Mouse (Mus musculus) gastrocnemius, postnatal 25 days (tissue): ENCODE measurements around the gene Spsb4. TPM values are rescaled to one million over a fixed set of nuclear protein-coding genes. Genes with fewer than 3 reads are reported as not detected.

ENCODE experiments used
- DNase-seq: peaks from one replicate; pipeline ENCODE4 v3.0.0; 2022
- total RNA-seq, 2 experiments: library from RNA; stranded (reverse); gene quantifications; 1 replicate in 1 of 2; 2 replicates in 1 of 2; pipeline ENCODE4 v1.2.3; 2021

The Spsb4 gene
- total RNA-seq, 2 experiments from 2014 or later: 2.9 to 4.1 TPM

GRCm38 (mm10) chr9:97017121-97017810 lies 1.4 kb downstream of the Spsb4 start:
- no peak for DNase-seq

- no peak for DNase-seq
These were observed 2.9 kb downstream of the Spsb4 start for GRCm38 (mm10) chr9:97015751-97016150.

GRCm38 (mm10) chr9:97013698-97014097 lies 4.9 kb downstream of the Spsb4 start:
- no peak for DNase-seq

- DNase-seq: no peak
These were observed 5.5 kb downstream of the Spsb4 start for GRCm38 (mm10) chr9:97013153-97013552.

GRCm38 (mm10) chr9:97011454-97012195 lies 7.0 kb downstream of the Spsb4 start:
- peak; percentile 22 for DNase-seq

GRCm38 (mm10) chr9:97010447-97010846 lies 8.2 kb downstream of the Spsb4 start:
- no peak for DNase-seq

- DNase-seq: no peak
These were observed 13.9 kb downstream of the Spsb4 start for GRCm38 (mm10) chr9:97004726-97005125.

- DNase-seq: no peak
These were observed 15.5 kb downstream of the Spsb4 start for GRCm38 (mm10) chr9:97003173-97003572.

GRCm38 (mm10) chr9:97002654-97003053 lies 16.0 kb downstream of the Spsb4 start:
- DNase-seq: no peak

GRCm38 (mm10) chr9:97002025-97002424 lies 16.6 kb downstream of the Spsb4 start:
- no peak for DNase-seq

GRCm38 (mm10) chr9:97001458-97001857 lies 17.2 kb downstream of the Spsb4 start:
- DNase-seq: no peak

- DNase-seq: no peak
These were observed 22.9 kb downstream of the Spsb4 start for GRCm38 (mm10) chr9:96995717-96996116.

- no peak for DNase-seq
These were observed 23.9 kb downstream of the Spsb4 start for GRCm38 (mm10) chr9:96994733-96995132.

GRCm38 (mm10) chr9:96991118-96991517 lies 27.5 kb downstream of the Spsb4 start:
- DNase-seq: no peak

GRCm38 (mm10) chr9:96989389-96989990 lies 29.2 kb downstream of the Spsb4 start:
- peak; percentile 38 for DNase-seq

GRCm38 (mm10) chr9:96986797-96987473 lies 31.7 kb downstream of the Spsb4 start:
- DNase-seq: no peak

GRCm38 (mm10) chr9:96984034-96984433 lies 34.6 kb downstream of the Spsb4 start:
- DNase-seq: no peak

- DNase-seq: no peak
These were observed 35.7 kb downstream of the Spsb4 start for GRCm38 (mm10) chr9:96982940-96983339.

GRCm38 (mm10) chr9:96982351-96982750 lies 36.3 kb downstream of the Spsb4 start:
- DNase-seq: no peak

- no peak for DNase-seq
These were observed 36.8 kb downstream of the Spsb4 start for GRCm38 (mm10) chr9:96981836-96982235.

- DNase-seq: no peak
These were observed 37.5 kb downstream of the Spsb4 start for GRCm38 (mm10) chr9:96981121-96981520.
